Mouse (Mus musculus): ENCODE results near the gene Cntnap2.

Gene Cntnap2

GRCm38 (mm10) chr6:45327952-45328485, 268.9 kb downstream of the Cntnap2 start:
- DNase-seq (ENCODE audit: low spot score in 2 of 2) = no peak

- DNase-seq (ENCODE audit: low spot score in 2 of 2) = no peak
Measured at GRCm38 (mm10) chr6:45345396-45345795, 286.2 kb downstream of the Cntnap2 start.

GRCm38 (mm10) chr6:45345953-45346352, 286.8 kb downstream of the Cntnap2 start:
- DNase-seq (ENCODE audit: low spot score in 2 of 2) = no peak

- DNase-seq (ENCODE audit: low spot score in 2 of 2) = no peak
Measured at GRCm38 (mm10) chr6:45366442-45366841, 307.3 kb downstream of the Cntnap2 start.

- DNase-seq (ENCODE audit: low spot score in 2 of 2) = no peak
Measured at GRCm38 (mm10) chr6:45381126-45381525, 322.0 kb downstream of the Cntnap2 start.

GRCm38 (mm10) chr6:45389034-45389433, 329.9 kb downstream of the Cntnap2 start:
- DNase-seq (ENCODE audit: low spot score in 2 of 2) = no peak

GRCm38 (mm10) chr6:45413629-45414028, 354.5 kb downstream of the Cntnap2 start:
- DNase-seq (ENCODE audit: low spot score in 2 of 2) = no peak

- no peak for DNase-seq (ENCODE audit: low spot score in 2 of 2)
Measured at GRCm38 (mm10) chr6:45455424-45455823, 396.3 kb downstream of the Cntnap2 start.

GRCm38 (mm10) chr6:45518221-45518620, 459.1 kb downstream of the Cntnap2 start:
- no peak for DNase-seq (ENCODE audit: low spot score in 2 of 2)

- no peak for DNase-seq (ENCODE audit: low spot score in 2 of 2)
Measured at GRCm38 (mm10) chr6:45536999-45537398, 477.8 kb downstream of the Cntnap2 start.

- no peak for DNase-seq (ENCODE audit: low spot score in 2 of 2)
Measured at GRCm38 (mm10) chr6:45544319-45544875, 485.2 kb downstream of the Cntnap2 start.

GRCm38 (mm10) chr6:45559724-45560123, 500.6 kb downstream of the Cntnap2 start:
- DNase-seq (ENCODE audit: low spot score in 2 of 2) = no peak

GRCm38 (mm10) chr6:45584467-45585094, 525.4 kb downstream of the Cntnap2 start:
- DNase-seq (ENCODE audit: low spot score in 2 of 2) = no peak

- DNase-seq (ENCODE audit: low spot score in 2 of 2) = no peak
Measured at GRCm38 (mm10) chr6:45589084-45589483, 529.9 kb downstream of the Cntnap2 start.

GRCm38 (mm10) chr6:45647017-45647416, 587.9 kb downstream of the Cntnap2 start:
- DNase-seq (ENCODE audit: low spot score in 2 of 2) = no peak

- DNase-seq (ENCODE audit: low spot score in 2 of 2) = no peak
Measured at GRCm38 (mm10) chr6:45648419-45648818, 589.3 kb downstream of the Cntnap2 start.

GRCm38 (mm10) chr6:45700287-45700686, 641.1 kb downstream of the Cntnap2 start:
- no peak for DNase-seq (ENCODE audit: low spot score in 2 of 2)

- DNase-seq (ENCODE audit: low spot score in 2 of 2) = no peak
Measured at GRCm38 (mm10) chr6:45791612-45792011, 732.5 kb downstream of the Cntnap2 start.

- DNase-seq (ENCODE audit: low spot score in 2 of 2) = no peak
Measured at GRCm38 (mm10) chr6:45841626-45842341, 782.6 kb downstream of the Cntnap2 start.

- DNase-seq (ENCODE audit: low spot score in 2 of 2) = no peak
Measured at GRCm38 (mm10) chr6:45843736-45844135, 784.6 kb downstream of the Cntnap2 start.

GRCm38 (mm10) chr6:45871409-45871992, 812.3 kb downstream of the Cntnap2 start:
- DNase-seq (ENCODE audit: low spot score in 2 of 2) = no peak

- DNase-seq (ENCODE audit: low spot score in 2 of 2) = no peak
Measured at GRCm38 (mm10) chr6:45885486-45885885, 826.3 kb downstream of the Cntnap2 start.

Data from spleen, postnatal 4 days (tissue).